Mouse (Mus musculus) lung, embryonic 14.5 days (tissue): ENCODE results near the gene Cyp27a1. TPM values are rescaled to one million over a fixed set of nuclear protein-coding genes. Genes with fewer than 3 reads are reported as not detected.
A peak's percentile ranks its signal among the peaks of the same experiment; 100 is the strongest.

ENCODE experiments used
- ATAC-seq: fragments of 200-750 bp; cut with Nextera tagmentation; 2 replicates; pipeline ENCODE4 v1.8.0; 2017; ENCODE audit warnings: mild to moderate bottlenecking, moderate TSS enrichment, moderate library complexity; ENCODE audit not compliant: insufficient read depth
- DNase-seq: peaks from one replicate; pipeline ENCODE4 v3.0.0-alpha.2; 2015
- H3K27ac ChIP-seq: fragments of 300-500 bp; sonication (generic); 2 replicates; pipeline ENCODE4 v1.5.1; 2014; ENCODE audit warnings: low read depth, mild to moderate bottlenecking, moderate library complexity
- H3K27me3 ChIP-seq: fragments of 300-500 bp; sonication (generic); 2 replicates; pipeline ENCODE4 v1.6.1; 2014; ENCODE audit warnings: low read length, control low read depth; ENCODE audit not compliant: insufficient read depth
- H3K36me3 ChIP-seq: fragments of 300-500 bp; sonication (generic); 2 replicates; pipeline ENCODE4 v1.6.1; 2014; ENCODE audit warnings: control low read depth; ENCODE audit not compliant: insufficient read depth
- H3K4me1 ChIP-seq: fragments of 300-500 bp; sonication (generic); 2 replicates; pipeline ENCODE4 v1.6.1; 2014; ENCODE audit warnings: antibody characterized with exemption, control low read depth; ENCODE audit not compliant: insufficient read depth
- H3K4me2 ChIP-seq: fragments of 300-500 bp; sonication (generic); 2 replicates; pipeline ENCODE4 v1.6.1; 2014; ENCODE audit warnings: mild to moderate bottlenecking
- H3K4me3 ChIP-seq: fragments of 300-500 bp; sonication (generic); 2 replicates; pipeline ENCODE4 v1.5.1; 2014; ENCODE audit warnings: low read depth, low read length
- H3K9ac ChIP-seq: fragments of 300-500 bp; sonication (generic); 2 replicates; pipeline ENCODE4 v1.6.1; 2014
- H3K9me3 ChIP-seq: fragments of 300-500 bp; sonication (generic); 2 replicates; pipeline ENCODE4 v1.6.1; 2016; ENCODE audit warnings: low read depth, low read length, control low read depth
- CTCF ChIP-seq: IDR thresholded peaks from 2 replicates; pipeline ENCODE4 v1.5.1; 2016; ENCODE audit warnings: antibody characterized with exemption, low read depth
- WGBS: fragments of 180-500 bp; shearing (Covaris S2); extraction: QIAGEN DNeasy Blood & Tissue Kit; methylation state at CpG from one replicate; pipeline ENCODE4 v1.1.7; 2014; 5-methylcytosine and 5-hydroxymethylcytosine counted together
- polyA plus RNA-seq: library from polyadenylated mRNA; unstranded; fragments of >200 nt; fragmentation: Nextera tagmentation; extraction: Ambion mirVana; gene quantifications from 2 replicates; pipeline ENCODE4 v1.2.1, GENCODE M21; 2014

The Cyp27a1 gene
- 1.9 and 2.2 TPM in 2 replicates for polyA plus RNA-seq

- no peaks in the 10 kb centered on the region for H3K27me3 ChIP-seq
- H3K27ac ChIP-seq = no peak within 1 kb of the TSS
- peak within 1 kb of the TSS; percentile 94 for H3K4me2 ChIP-seq
- DNase-seq = peak; percentile 76
- H3K36me3 ChIP-seq = no peaks in the 10 kb centered on the region
- ATAC-seq = peak; percentile 82
- TF ChIP-seq CTCF = 0 out of 2 replicates have a peak, but pooled peaks have one; percentile 20
- peak within 1 kb of the TSS; percentile 46 for H3K4me3 ChIP-seq
- H3K9ac ChIP-seq = peak within 1 kb of the TSS; percentile 64
- no peaks in the 10 kb centered on the region for H3K9me3 ChIP-seq
- H3K4me1 ChIP-seq = no peaks in the 10 kb centered on the region
- WGBS = 1% methylated on average over 35 of the region's 35 CpGs
Measured at GRCm38 (mm10) chr1:74713099-74713858, at the start of gene Cyp27a1. TSS of gene Cyp27a1 (plus strand) at chr1:74713574.

- no peak overlapping the region for H3K9ac ChIP-seq
- ATAC-seq = no peak
Measured at GRCm38 (mm10) chr1:74665153-74665552, 48.2 kb upstream of the Cyp27a1 start.

GRCm38 (mm10) chr1:74668371-74668770, 45.0 kb upstream of the Cyp27a1 start:
- WGBS = 83% methylated on average over 3 of the region's 3 CpGs
- Histone ChIP-seq H3K9me3 (no peaks in the 10 kb centered on the region), H3K4me2 (no peak overlapping the region), H3K27ac (no peak overlapping the region), H3K4me1 (no peaks in the 10 kb centered on the region; the same call in none of the 2 replicates), H3K4me3 (no peak overlapping the region), H3K27me3 (no peaks in the 10 kb centered on the region), H3K36me3 (peaks cover 32% of the 10 kb centered on the region), H3K9ac (no peak overlapping the region)
- no peak for TF ChIP-seq CTCF
- DNase-seq (no peak), ATAC-seq (no peak)

More at GRCm38 (mm10) chr1:74665153-74665552, 48.2 kb upstream of the Cyp27a1 start:
- H3K9me3 ChIP-seq = no peaks in the 10 kb centered on the region
- TF ChIP-seq CTCF = no peak
- H3K4me1 ChIP-seq = no peaks in the 10 kb centered on the region; the same call in none of the 2 replicates
- no peak overlapping the region for H3K4me2 ChIP-seq
- DNase-seq = peak; percentile 6
- no peak overlapping the region for H3K27ac ChIP-seq
- 31% methylated on average over 6 of the region's 6 CpGs for WGBS
- H3K27me3 ChIP-seq = no peaks in the 10 kb centered on the region
- peaks cover 18% of the 10 kb centered on the region; the same call in 1 of the 2 replicates for H3K36me3 ChIP-seq
- no peak overlapping the region for H3K4me3 ChIP-seq

- DNase-seq = no peak
- Histone ChIP-seq H3K27me3 (no peaks in the 10 kb centered on the region), H3K36me3 (peaks cover 38% of the 10 kb centered on the region), H3K9me3 (no peaks in the 10 kb centered on the region), H3K9ac (no peak overlapping the region), H3K4me3 (no peak overlapping the region), H3K27ac (no peak overlapping the region), H3K4me2 (no peak overlapping the region), H3K4me1 (no peaks in the 10 kb centered on the region)
- no peak for ATAC-seq
- WGBS = 65% methylated on average over 7 of the region's 7 CpGs
- TF ChIP-seq CTCF = no peak
Measured at GRCm38 (mm10) chr1:74672731-74673130, 40.6 kb upstream of the Cyp27a1 start.

GRCm38 (mm10) chr1:74676863-74677262, 36.5 kb upstream of the Cyp27a1 start:
- TF ChIP-seq CTCF = no peak
- Histone ChIP-seq H3K4me3 (no peak overlapping the region), H3K4me2 (no peak overlapping the region), H3K36me3 (peaks cover 63% of the 10 kb centered on the region), H3K9ac (no peak overlapping the region), H3K4me1 (no peaks in the 10 kb centered on the region), H3K9me3 (no peaks in the 10 kb centered on the region), H3K27me3 (no peaks in the 10 kb centered on the region), H3K27ac (no peak overlapping the region)
- ATAC-seq (no peak), DNase-seq (no peak)
- 93% methylated on average over 3 of the region's 3 CpGs for WGBS

- Histone ChIP-seq H3K9me3 (no peaks in the 10 kb centered on the region), H3K27me3 (no peaks in the 10 kb centered on the region), H3K4me1 (no peaks in the 10 kb centered on the region), H3K4me2 (no peak overlapping the region), H3K4me3 (no peak overlapping the region), H3K36me3 (peaks cover 60% of the 10 kb centered on the region), H3K27ac (no peak overlapping the region), H3K9ac (no peak overlapping the region)
- ATAC-seq = no peak
- WGBS = 93% methylated on average over 1 of the region's 1 CpGs
- TF ChIP-seq CTCF = no peak
- no peak for DNase-seq
Measured at GRCm38 (mm10) chr1:74677843-74678242, 35.5 kb upstream of the Cyp27a1 start.

GRCm38 (mm10) chr1:74687131-74687530, 26.2 kb upstream of the Cyp27a1 start:
- ATAC-seq (no peak), DNase-seq (no peak)
- no peak for TF ChIP-seq CTCF
- no peak overlapping the region for H3K9ac ChIP-seq
- WGBS = 85% methylated on average over 7 of the region's 7 CpGs
- H3K4me3 ChIP-seq = no peak overlapping the region
- H3K9me3 ChIP-seq = no peaks in the 10 kb centered on the region
- H3K36me3 ChIP-seq = peaks cover 84% of the 10 kb centered on the region
- no peak overlapping the region for H3K4me2 ChIP-seq
- no peaks in the 10 kb centered on the region for H3K4me1 ChIP-seq
- no peak overlapping the region for H3K27ac ChIP-seq
- H3K27me3 ChIP-seq = no peaks in the 10 kb centered on the region
